Mouse (Mus musculus) ovary, postnatal 10 days (tissue): Measurements from ENCODE around the gene Tefm.

Experiments used
- DNase-seq: peaks from one replicate; pipeline ENCODE4 v3.0.0; 2022; ENCODE audit warnings: low spot score

The Tefm gene

GRCm38 (mm10) chr11:80090555-80091164 is 51.3 kb downstream of the Tefm start:
- no peak for DNase-seq

DNA sequence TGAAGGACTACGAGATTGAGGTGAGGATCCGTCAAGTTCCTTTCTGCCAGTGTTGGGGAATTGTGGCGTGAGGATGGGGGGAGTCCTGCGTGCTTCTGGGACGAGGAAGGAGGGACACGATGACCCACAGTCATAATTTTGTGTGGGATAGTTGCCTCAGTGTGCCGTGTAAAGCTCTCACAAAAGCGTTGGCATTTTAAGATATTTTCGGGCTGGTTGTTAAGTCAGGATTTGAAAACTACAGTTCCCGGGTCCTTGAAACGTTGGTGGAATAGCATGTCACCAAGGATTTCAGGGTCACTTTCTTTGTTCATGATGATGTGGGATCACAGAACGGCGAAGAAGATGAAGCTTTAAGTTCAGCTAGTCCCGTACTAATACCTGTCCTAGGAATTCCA is 52.2 kb downstream of the Tefm start:
- DNase-seq: no peak

GRCm38 (mm10) chr11:80088917-80089816 is 52.8 kb downstream of the Tefm start, which contains the start of gene Atad5:
Atad5 (plus strand) TSS chr11:80089400.
- DNase-seq: peak; percentile 77

DNA sequence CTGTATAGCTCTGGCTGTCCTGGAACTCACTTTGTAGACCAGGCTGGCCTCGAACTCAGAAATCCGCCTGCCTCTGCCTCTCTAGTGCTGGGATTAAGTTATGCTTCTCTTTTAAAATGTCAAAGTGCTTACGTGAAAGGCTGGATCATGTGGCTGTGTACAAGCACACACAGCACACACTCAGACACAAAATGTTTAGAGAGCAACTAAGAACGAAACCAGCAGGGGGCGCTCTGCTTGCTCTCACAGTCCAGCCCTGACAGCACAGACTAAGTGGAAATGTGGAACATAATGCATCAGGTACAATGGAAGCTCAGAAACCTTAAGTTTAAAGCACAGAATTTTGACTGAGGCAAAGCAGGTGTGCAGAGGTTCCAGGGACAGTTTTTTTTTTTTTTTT is 55.1 kb downstream of the Tefm start:
- peak; percentile 26 for DNase-seq
